Mouse (Mus musculus): ENCODE measurements around the gene Tmprss11e. TPM values are rescaled to one million over a fixed set of nuclear protein-coding genes. Genes with fewer than 3 reads are reported as not detected.

Gene Tmprss11e
- polyA plus RNA-seq, 1 experiment from 2014 or later = not detected

- ATAC-seq (ENCODE audit: low FRiP score, low read depth) = no peak
- WGBS = 76% methylated on average over 2 of the region's 2 CpGs
- no peak overlapping the region for H3K27ac ChIP-seq (replicated peaks)
These were observed 9.8 kb downstream of the Tmprss11e start for GRCm38 (mm10) chr5:86735808-86736207.

GRCm38 (mm10) chr5:86730587-86730986 lies 15.0 kb downstream of the Tmprss11e start:
- no peaks in the 10 kb centered on the region for H3K4me1 ChIP-seq (replicated peaks)
- WGBS = 67% methylated on average over 4 of the region's 4 CpGs
- H3K9ac ChIP-seq = no peak overlapping the region
- no peak overlapping the region for H3K4me2 ChIP-seq
- no peak overlapping the region for H3K27ac ChIP-seq (replicated peaks)
- no peaks in the 10 kb centered on the region for H3K9me3 ChIP-seq
- H3K4me3 ChIP-seq = no peak overlapping the region
- H3K27me3 ChIP-seq = no peaks in the 10 kb centered on the region
- no peaks in the 10 kb centered on the region for H3K36me3 ChIP-seq
- ATAC-seq (ENCODE audit: low FRiP score, low read depth) = no peak

More at GRCm38 (mm10) chr5:86735808-86736207, 9.8 kb downstream of the Tmprss11e start:
- Histone ChIP-seq H3K27me3 (no peaks in the 10 kb centered on the region), H3K36me3 (no peaks in the 10 kb centered on the region), H3K9me3 (no peaks in the 10 kb centered on the region), H3K9ac (no peak overlapping the region), H3K4me2 (no peak overlapping the region), H3K4me3 (no peak overlapping the region), H3K4me1 (replicated peaks) (no peaks in the 10 kb centered on the region)

GRCm38 (mm10) chr5:86728574-86728973 lies 17.0 kb downstream of the Tmprss11e start:
- no peaks in the 10 kb centered on the region for H3K9me3 ChIP-seq
- H3K27ac ChIP-seq (replicated peaks) = no peak overlapping the region
- H3K27me3 ChIP-seq = no peaks in the 10 kb centered on the region
- ATAC-seq (ENCODE audit: low FRiP score, low read depth) = no peak
- no peak overlapping the region for H3K9ac ChIP-seq
- H3K36me3 ChIP-seq = no peaks in the 10 kb centered on the region
- H3K4me2 ChIP-seq = no peak overlapping the region
- no peaks in the 10 kb centered on the region for H3K4me1 ChIP-seq (replicated peaks)
- WGBS = 66% methylated on average over 6 of the region's 6 CpGs
- H3K4me3 ChIP-seq = no peak overlapping the region

DNA sequence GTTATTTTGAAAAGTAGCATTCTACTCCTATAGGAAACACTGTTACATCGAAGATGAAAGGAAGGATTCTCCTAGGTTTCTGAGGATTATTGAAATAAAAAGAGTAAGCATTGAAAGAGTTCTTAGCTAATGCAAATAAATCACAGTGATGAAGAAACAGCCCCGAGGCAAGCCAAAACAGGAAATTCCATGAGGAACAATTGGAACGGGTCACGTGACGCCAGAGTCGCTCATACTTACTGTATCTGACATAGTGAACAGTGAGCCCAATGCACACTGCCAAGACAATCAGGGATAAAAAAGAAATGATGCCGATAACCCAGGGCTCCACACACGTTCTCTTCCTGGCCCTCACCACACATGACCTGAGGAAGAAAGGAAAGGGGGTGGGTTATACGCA lies 18.6 kb downstream of the Tmprss11e start:
- H3K36me3 ChIP-seq = no peaks in the 10 kb centered on the region
- H3K27ac ChIP-seq (replicated peaks) = no peak overlapping the region
- WGBS = 90% methylated on average over 9 of the region's 9 CpGs
- no peak overlapping the region for H3K9ac ChIP-seq
- no peaks in the 10 kb centered on the region for H3K9me3 ChIP-seq
- H3K4me2 ChIP-seq = no peak overlapping the region
- no peak for ATAC-seq (ENCODE audit: low FRiP score, low read depth)
- H3K27me3 ChIP-seq = no peaks in the 10 kb centered on the region
- no peaks in the 10 kb centered on the region for H3K4me1 ChIP-seq (replicated peaks)
- no peak overlapping the region for H3K4me3 ChIP-seq

- no peak for ATAC-seq (ENCODE audit: low FRiP score, low read depth)
- Histone ChIP-seq H3K4me3 (no peak overlapping the region), H3K4me2 (no peak overlapping the region), H3K4me1 (replicated peaks) (no peaks in the 10 kb centered on the region), H3K9ac (no peak overlapping the region), H3K36me3 (no peaks in the 10 kb centered on the region), H3K27ac (replicated peaks) (no peak overlapping the region), H3K9me3 (no peaks in the 10 kb centered on the region), H3K27me3 (no peaks in the 10 kb centered on the region)
These were observed 20.6 kb downstream of the Tmprss11e start for GRCm38 (mm10) chr5:86725021-86725420.

DNA sequence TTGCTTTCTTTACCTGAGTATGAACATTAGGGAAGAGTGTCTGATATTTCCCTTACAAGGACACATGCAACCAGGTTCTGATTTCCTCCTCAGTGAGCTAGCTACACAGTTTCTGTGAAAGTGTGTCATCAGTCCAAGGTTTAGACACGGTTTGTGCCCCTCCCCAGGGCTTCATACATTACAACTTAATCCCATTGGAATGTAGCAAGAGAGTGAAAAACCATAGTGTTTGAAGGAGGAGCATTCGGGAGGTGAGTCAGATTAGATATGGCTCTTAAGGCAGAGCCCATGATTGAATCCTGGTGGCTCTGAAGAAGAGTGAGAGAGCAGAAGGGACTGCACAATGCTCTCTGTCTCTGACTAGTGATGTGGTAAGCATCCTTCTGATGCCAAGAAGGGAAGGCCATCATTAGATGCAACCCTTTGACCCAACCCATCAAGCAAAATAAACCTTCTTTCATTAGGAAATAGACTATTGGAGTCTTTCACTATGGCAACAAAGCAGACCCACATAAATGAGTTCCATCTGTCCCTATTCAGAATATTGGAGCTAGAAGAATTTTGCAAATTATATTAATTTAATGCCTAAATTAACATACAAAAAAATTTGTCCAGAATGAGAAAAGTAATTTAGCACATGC lies 22.7 kb downstream of the Tmprss11e start:
- no peaks in the 10 kb centered on the region for H3K4me1 ChIP-seq (replicated peaks)

DNA sequence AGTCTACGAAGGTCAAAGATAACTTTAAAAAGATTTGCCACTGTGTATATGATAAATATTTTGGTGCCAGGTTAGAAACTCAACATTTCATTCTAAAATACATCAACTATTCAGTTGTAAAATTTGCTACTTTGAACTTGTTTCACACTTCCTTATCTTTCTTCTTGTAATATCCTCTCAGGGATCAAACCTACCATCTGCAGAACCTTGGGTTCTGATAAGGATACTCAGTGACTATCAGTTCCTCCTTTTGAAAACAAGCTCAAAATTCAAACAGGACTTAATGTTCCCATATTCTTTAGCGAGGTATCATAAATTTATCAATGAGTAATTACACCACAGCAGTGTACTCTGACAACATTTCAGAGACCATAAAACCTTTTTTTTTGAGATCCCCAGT lies 30.6 kb downstream of the Tmprss11e start:
- WGBS = 94% methylated on average over 2 of the region's 2 CpGs
- ATAC-seq (ENCODE audit: low FRiP score, low read depth) = no peak
- no peak overlapping the region for H3K27ac ChIP-seq (replicated peaks)
- H3K4me2 ChIP-seq = no peak overlapping the region
- H3K36me3 ChIP-seq = no peaks in the 10 kb centered on the region
- H3K4me3 ChIP-seq = no peak overlapping the region
- no peaks in the 10 kb centered on the region for H3K4me1 ChIP-seq (replicated peaks)
- no peak overlapping the region for H3K9ac ChIP-seq
- no peaks in the 10 kb centered on the region for H3K27me3 ChIP-seq
- H3K9me3 ChIP-seq = no peaks in the 10 kb centered on the region

More for the DNA sequence above, 22.7 kb downstream of the Tmprss11e start:
- 68% methylated on average over 2 of the region's 2 CpGs for WGBS
- no peak overlapping the region for H3K9ac ChIP-seq
- no peaks in the 10 kb centered on the region for H3K36me3 ChIP-seq
- H3K4me2 ChIP-seq = no peak overlapping the region
- ATAC-seq (ENCODE audit: low FRiP score, low read depth) = no peak
- no peak overlapping the region for H3K27ac ChIP-seq (replicated peaks)
- no peaks in the 10 kb centered on the region for H3K27me3 ChIP-seq
- no peak overlapping the region for H3K4me3 ChIP-seq
- no peaks in the 10 kb centered on the region for H3K9me3 ChIP-seq

DNA sequence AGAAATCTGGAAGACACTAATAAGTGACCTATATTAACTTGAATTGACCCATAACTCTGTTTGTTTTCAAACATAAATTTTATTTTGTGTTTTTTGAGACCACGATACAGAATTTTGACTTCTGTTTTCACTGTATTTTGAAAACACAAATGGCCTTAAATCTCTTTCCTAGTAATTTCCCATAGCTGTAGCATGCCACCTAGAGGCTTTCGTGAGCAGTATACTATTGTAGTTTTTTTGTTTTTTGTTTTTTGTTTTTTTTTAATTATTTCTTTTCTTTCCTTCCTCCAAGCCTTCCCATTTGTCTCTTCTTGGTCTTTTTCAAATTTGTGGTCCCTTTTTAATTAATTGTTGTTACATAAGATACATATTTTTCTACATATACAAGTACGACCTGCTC lies 40.7 kb downstream of the Tmprss11e start:
- H3K4me3 ChIP-seq = no peak overlapping the region
- H3K27me3 ChIP-seq = no peaks in the 10 kb centered on the region
- H3K4me2 ChIP-seq = no peak overlapping the region
- H3K36me3 ChIP-seq = no peaks in the 10 kb centered on the region
- H3K4me1 ChIP-seq (replicated peaks) = no peaks in the 10 kb centered on the region
- no peak overlapping the region for H3K27ac ChIP-seq (replicated peaks)
- 82% methylated on average over 3 of the region's 3 CpGs for WGBS
- no peak for ATAC-seq (ENCODE audit: low FRiP score, low read depth)
- no peaks in the 10 kb centered on the region for H3K9me3 ChIP-seq
- H3K9ac ChIP-seq = no peak overlapping the region

GRCm38 (mm10) chr5:86684667-86685066 lies 60.9 kb downstream of the Tmprss11e start:
- Histone ChIP-seq H3K4me2 (no peak overlapping the region), H3K9ac (no peak overlapping the region), H3K9me3 (no peaks in the 10 kb centered on the region), H3K4me1 (replicated peaks) (no peaks in the 10 kb centered on the region), H3K27ac (replicated peaks) (no peak overlapping the region), H3K27me3 (no peaks in the 10 kb centered on the region), H3K36me3 (no peaks in the 10 kb centered on the region), H3K4me3 (no peak overlapping the region)
- ATAC-seq (ENCODE audit: low FRiP score, low read depth) = no peak
- WGBS = 62% methylated on average over 4 of the region's 4 CpGs

- no peaks in the 10 kb centered on the region for H3K27me3 ChIP-seq
These were observed 69.4 kb downstream of the Tmprss11e start, which contains the start of gene Tmprss11b for GRCm38 (mm10) chr5:86676262-86676661. Gene Tmprss11b (minus strand): TSS chr5:86676362.

More at GRCm38 (mm10) chr5:86676262-86676661, 69.4 kb downstream of the Tmprss11e start, which contains the start of gene Tmprss11b:
- Histone ChIP-seq H3K4me1 (replicated peaks) (no peaks in the 10 kb centered on the region), H3K9ac (no peak within 1 kb of the TSS), H3K9me3 (no peaks in the 10 kb centered on the region), H3K27ac (replicated peaks) (no peak within 1 kb of the TSS), H3K4me3 (no peak within 1 kb of the TSS), H3K36me3 (no peaks in the 10 kb centered on the region), H3K4me2 (no peak within 1 kb of the TSS)
- WGBS = 90% methylated on average over 5 of the region's 5 CpGs
- no peak for ATAC-seq (ENCODE audit: low FRiP score, low read depth)

Other genes starting within 250 kb of the Tmprss11e start
- 0.05 TPM in 1 of 2 replicates, not detected in the other for gene Tmprss11g, start 227.2 kb downstream of the Tmprss11e start, polyA plus RNA-seq (2015; fragmentation: Nextera tagmentation; extraction: Ambion mirVana)
- not detected in 2 replicates for gene Tmprss11f, start 113.4 kb downstream of the Tmprss11e start, polyA plus RNA-seq (2015; fragmentation: Nextera tagmentation; extraction: Ambion mirVana)
- gene Tmprss11b, start 69.5 kb downstream of the Tmprss11e start, polyA plus RNA-seq (2015; fragmentation: Nextera tagmentation; extraction: Ambion mirVana) = not detected in 2 replicates
- gene Ythdc1, start 58.4 kb upstream of the Tmprss11e start, polyA plus RNA-seq (2015; fragmentation: Nextera tagmentation; extraction: Ambion mirVana) = 35.1 and 35.6 TPM in 2 replicates
- gene Ugt2b34, start 161.1 kb upstream of the Tmprss11e start, polyA plus RNA-seq (2015; fragmentation: Nextera tagmentation; extraction: Ambion mirVana) = not detected in 2 replicates
- not detected in 2 replicates for gene Ugt2b1, start 180.7 kb upstream of the Tmprss11e start, polyA plus RNA-seq (2015; fragmentation: Nextera tagmentation; extraction: Ambion mirVana)